ENCODE assay signal across 8 mouse cellular contexts in genomic region chr1:134560396-134560795, GRCm38 (mm10). TPM values are rescaled to one million over a fixed set of nuclear protein-coding genes. Genes with fewer than 3 reads are reported as not detected.
DNase-seq lines count a peak whose midpoint lies in the region; ATAC-seq and TF ChIP-seq lines count a peak whose summit lies in the region.

No protein-coding gene starts in this region.

- under 1% methylated on average over 50 of the region's 50 CpGs for WGBS in forebrain, embryonic 12.5 days
- under 1% methylated on average over 34 of the region's 50 CpGs for WGBS in intestine, embryonic 16.5 days
- WGBS in lung, adult 2 months = 1% methylated on average over 49 of the region's 50 CpGs

- ATAC-seq in Patski = peak; percentile 12
- no peak; the same call in 1 of the 2 replicates for ATAC-seq in forebrain, embryonic 12.5 days (ENCODE audit: low FRiP score)
- ATAC-seq in intestine, embryonic 16.5 days = peak; percentile 31
- ATAC-seq in monocyte, adult 5-6 weeks (replicated peaks; ENCODE audit: insufficient number of reproducible peaks, low FRiP score, low TSS enrichment, poor library complexity, severe bottlenecking) = no peak

- H3K27ac ChIP-seq in forebrain, embryonic 12.5 days = peak overlapping the region; percentile 94
- peak overlapping the region; percentile 96 for H3K27ac ChIP-seq in intestine, embryonic 16.5 days (ENCODE audit: low read length)

- no peaks in the 10 kb centered on the region for H3K36me3 ChIP-seq in forebrain, embryonic 12.5 days (replicated peaks)
- H3K36me3 ChIP-seq in intestine, embryonic 16.5 days (ENCODE audit: control insufficient read depth, insufficient read depth, low read length) = no peaks in the 10 kb centered on the region

- in situ Hi-C loops in Patski (cut with MboI; ENCODE audit: low pct_unique_long_range_greater_than_20kb) = no loop called here

- peak overlapping the region; percentile 91 for H3K4me3 ChIP-seq in forebrain, embryonic 12.5 days (replicated peaks)
- peak overlapping the region; percentile 78 for H3K4me3 ChIP-seq in intestine, embryonic 16.5 days (ENCODE audit: low read length)
- peak overlapping the region; percentile 74 for H3K4me3 ChIP-seq in lung, adult 2 months (replicated peaks; ENCODE audit: extremely low read depth, low read depth, low read length)

- no peak for TF ChIP-seq CTCF in Patski (IDR thresholded peaks at IDR 0.05)
- TF ChIP-seq CTCF in lung, adult 2 months (IDR thresholded peaks at IDR 0.05; ENCODE audit: insufficient read depth, low read length) = no peak

- POLR2A ChIA-PET in Patski (lab: Charles Lee) = interaction anchor here (1.0 kb wide), 1 partner anchor 12 kb away, joined by 3 read pairs; no protein-coding TSS in a partner anchor

- peaks cover 40% of the 10 kb centered on the region for H3K4me1 ChIP-seq in forebrain, embryonic 12.5 days
- H3K4me1 ChIP-seq in intestine, embryonic 16.5 days (ENCODE audit: control insufficient read depth, insufficient read depth, low read length) = peaks cover 24% of the 10 kb centered on the region
- H3K4me1 ChIP-seq in lung, adult 2 months (ENCODE audit: control insufficient read depth, insufficient read depth, low read length) = peaks cover 7% of the 10 kb centered on the region; the same call in 1 of the 2 replicates

- peak overlapping the region; percentile 96 for H3K9ac ChIP-seq in forebrain, embryonic 12.5 days
- peak overlapping the region; percentile 90 for H3K9ac ChIP-seq in intestine, embryonic 16.5 days (ENCODE audit: low read depth, low read length)

- H3K4me2 ChIP-seq in forebrain, embryonic 12.5 days = peak overlapping the region; percentile 64
- H3K4me2 ChIP-seq in intestine, embryonic 16.5 days (ENCODE audit: low read depth, low read length) = peak overlapping the region; percentile 75

- no peak for TF ChIP-seq POLR2A in lung, adult 2 months (IDR thresholded peaks at IDR 0.05; ENCODE audit: borderline replicate concordance, extremely low read depth, low read depth, low read length)

- H3K27me3 ChIP-seq in Patski = no peaks in the 10 kb centered on the region
- 0 out of 2 replicates have a peak, but pooled peaks cover 4% of the 10 kb centered on the region for H3K27me3 ChIP-seq in forebrain, embryonic 12.5 days
- no peaks in the 10 kb centered on the region for H3K27me3 ChIP-seq in intestine, embryonic 16.5 days (replicated peaks; ENCODE audit: control insufficient read depth, insufficient read depth, low read length)

- H3K9me3 ChIP-seq in forebrain, embryonic 12.5 days = no peaks in the 10 kb centered on the region
- H3K9me3 ChIP-seq in intestine, embryonic 16.5 days (ENCODE audit: control insufficient read depth, low read length) = no peaks in the 10 kb centered on the region

- CTCF ChIA-PET in Patski (lab: Charles Lee) = no interaction called here

- DNase-seq in kidney, adult 11 months = peak; percentile 10
- DNase-seq in kidney, postnatal 4 days = no peak
- no peak for DNase-seq in Patski (ENCODE audit: low read depth, low spot score)
- no peak for DNase-seq in lung, adult 2 months
- peak; percentile 32 for DNase-seq in right cerebral cortex, postnatal 14 days

RNA-seq across cellular contexts. Expression of gene Kdm5b, which starts 0.4 kb away (rescaled TPM):
- polyA plus RNA-seq in Patski (2021) = 34.3 TPM
- 98.2 and 103 TPM in 2 replicates for polyA plus RNA-seq in forebrain, embryonic 12.5 days (2016; fragmentation: Nextera tagmentation; extraction: Ambion mirVana)
- polyA plus RNA-seq in intestine, embryonic 16.5 days (2015; fragmentation: Nextera tagmentation; extraction: Ambion mirVana) = 25.4 and 26.3 TPM in 2 replicates
- 10.1 TPM in 2 replicates for polyA plus RNA-seq in lung, adult 2 months (2012; rRNA removed)
- total RNA-seq in monocyte, adult 5-6 weeks (2017) = 22.2 to 37.2 TPM (median 32.1 TPM) in 3 replicates

RNA-seq across cellular contexts. Expression of gene Mgat4e, which starts 10.9 kb away (rescaled TPM):
- polyA plus RNA-seq in Patski (2021) = not detected
- not detected in 2 replicates for polyA plus RNA-seq in forebrain, embryonic 12.5 days (2016; fragmentation: Nextera tagmentation; extraction: Ambion mirVana)
- polyA plus RNA-seq in intestine, embryonic 16.5 days (2015; fragmentation: Nextera tagmentation; extraction: Ambion mirVana) = not detected in 2 replicates
- polyA plus RNA-seq in lung, adult 2 months (2012; rRNA removed) = not detected in 2 replicates
- not detected in 3 replicates for total RNA-seq in monocyte, adult 5-6 weeks (2017)

Comparison
In these comparisons a context has a peak if more than half of its experiments do, and no peak if none do; other contexts are left out.
1. DNase-seq: peak in kidney, adult 11 months (single experiment) and right cerebral cortex, postnatal 14 days (single experiment); none in kidney, postnatal 4 days (0 of 2), Patski (single experiment) and lung, adult 2 months (single experiment).
2. ATAC-seq: peak in Patski (single experiment) and intestine, embryonic 16.5 days (single experiment); none in forebrain, embryonic 12.5 days (single experiment) and monocyte, adult 5-6 weeks (single experiment).
3. Peak in every context shown above with its lines, with median percentiles within 50 percentile points of each other: H3K4me3 ChIP-seq.